Mouse (Mus musculus): ENCODE measurements around the gene Nelfa. TPM values are rescaled to one million over a fixed set of nuclear protein-coding genes. Genes with fewer than 3 reads are reported as not detected.

The Nelfa gene
- polyA plus RNA-seq (2015; fragmentation: Nextera tagmentation; extraction: Ambion mirVana): 19.3 and 28.3 TPM in 2 replicates

DNA sequence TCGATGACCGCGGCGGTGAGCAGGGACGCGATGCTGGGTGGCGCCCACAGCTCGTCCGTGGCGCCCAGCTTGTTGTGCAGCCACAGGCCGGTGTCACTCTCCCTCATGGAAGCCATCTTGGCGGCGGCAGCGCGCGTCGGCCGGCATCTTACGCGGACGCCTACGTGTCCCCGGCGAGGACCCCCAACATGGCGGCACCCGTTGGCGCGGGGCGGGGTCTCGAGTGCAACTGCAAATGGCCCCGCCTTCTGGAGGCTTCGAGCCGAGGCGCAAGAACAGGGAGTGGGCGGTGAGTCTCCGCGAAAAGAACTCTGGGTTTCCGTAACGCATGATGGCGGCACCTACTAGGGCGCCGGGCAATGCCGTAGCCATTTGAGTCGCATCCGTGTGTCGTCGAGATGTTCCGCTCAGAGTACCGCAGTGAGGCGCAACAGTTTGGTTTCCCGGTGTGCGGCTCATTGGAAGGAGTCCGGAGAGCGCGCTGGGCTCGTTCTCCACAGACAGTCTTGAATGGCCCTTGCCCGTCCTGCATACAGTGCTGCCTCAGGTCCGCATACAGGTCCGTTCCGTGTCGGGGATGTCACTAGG lies at the start of gene Nelfa:
Gene Nelfa, minus strand, starts transcription at position 294 of the 588 bp plus-strand sequence.

DNA sequence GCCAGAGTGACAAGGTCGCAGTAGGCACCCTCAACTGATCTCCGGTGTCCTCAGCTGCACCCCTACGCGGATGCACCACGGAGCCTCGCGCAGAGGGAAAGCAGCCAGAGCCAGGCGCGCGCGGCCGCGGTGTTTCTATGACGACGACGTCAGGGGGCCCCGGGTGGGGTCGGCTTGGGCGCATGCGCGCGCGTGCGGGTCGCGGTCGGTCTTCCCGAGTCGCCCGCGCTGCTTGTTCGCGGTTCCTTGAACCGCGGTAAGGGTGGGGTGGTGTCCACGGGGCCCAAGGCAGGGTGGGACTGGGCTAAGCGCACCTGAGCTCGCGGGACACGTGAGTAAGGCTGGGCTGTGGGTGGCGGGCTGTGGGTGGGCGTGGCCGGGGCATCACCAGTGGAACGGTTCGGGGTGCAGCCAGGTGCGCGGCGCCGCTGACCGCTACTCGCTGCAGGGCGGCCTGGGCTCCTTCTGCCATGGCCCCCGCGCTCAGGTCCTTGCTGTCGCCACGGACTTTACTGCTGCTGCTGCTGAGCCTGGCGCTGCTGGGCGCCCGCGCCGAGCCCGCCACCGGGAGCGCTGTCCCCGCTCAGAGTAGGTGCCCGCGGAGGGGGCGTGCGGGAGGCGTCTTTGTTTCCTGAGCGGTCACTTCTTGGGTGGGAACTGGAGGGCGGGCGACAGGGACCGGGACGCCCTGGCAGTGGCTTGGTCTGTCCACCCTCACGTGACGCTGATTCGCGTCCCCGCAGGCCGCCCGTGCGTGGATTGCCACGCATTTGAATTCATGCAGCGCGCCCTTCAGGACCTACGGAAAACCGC lies 47.3 kb upstream of the Nelfa start, which contains the start of gene Gm1673:
Gene Gm1673, plus strand, starts transcription at position 125 of the 813 bp plus-strand sequence.

Small RNA genes lying within 50 kb of the gene (microRNA-seq; reads per million reads assigned to microRNA genes)
- not detected for gene Mir7024 (ENCODE audit: borderline replicate concordance, insufficient number of aligned reads)

Other genes starting within 250 kb of the Nelfa start
- 0.88 and 1.5 TPM in 2 replicates for gene Fgfr3, start 214.7 kb downstream of the Nelfa start, polyA plus RNA-seq (2015; fragmentation: Nextera tagmentation; extraction: Ambion mirVana)
- 19.0 and 34.0 TPM in 2 replicates for gene Letm1, start 153.6 kb downstream of the Nelfa start, polyA plus RNA-seq (2015; fragmentation: Nextera tagmentation; extraction: Ambion mirVana)
- 13.5 and 14.0 TPM in 2 replicates for gene Nsd2, start 115.7 kb downstream of the Nelfa start, polyA plus RNA-seq (2015; fragmentation: Nextera tagmentation; extraction: Ambion mirVana)
- gene Gm1673, start 47.0 kb upstream of the Nelfa start, polyA plus RNA-seq (2015; fragmentation: Nextera tagmentation; extraction: Ambion mirVana): 151 and 252 TPM in 2 replicates
- gene Nat8l, start 59.6 kb upstream of the Nelfa start, polyA plus RNA-seq (2015; fragmentation: Nextera tagmentation; extraction: Ambion mirVana): 0.38 and 0.47 TPM in 2 replicates
- gene Poln, start 233.0 kb upstream of the Nelfa start, polyA plus RNA-seq (2015; fragmentation: Nextera tagmentation; extraction: Ambion mirVana): 0.91 and 1.1 TPM in 2 replicates
- 25.8 and 28.4 TPM in 2 replicates for gene Haus3, start 233.1 kb upstream of the Nelfa start, polyA plus RNA-seq (2015; fragmentation: Nextera tagmentation; extraction: Ambion mirVana)

Measured in adrenal gland, postnatal 0 days (tissue).